Mouse (Mus musculus) Patski (cell line): ENCODE results near the gene Foxred2. TPM values are rescaled to one million over a fixed set of nuclear protein-coding genes. Genes with fewer than 3 reads are reported as not detected.

ENCODE experiments used
- ATAC-seq: fragments of 100-300 bp; one replicate; pipeline ENCODE4 v1.8.0; 2021
- CTCF ChIA-PET: fragments of 350-600 bp; sonication (Branson Sonifier 250); formaldehyde crosslinking; loops from one replicate; lab custom pipeline; 2022; ENCODE audit warnings: inconsistent platforms; lab: Charles Lee
- POLR2A ChIA-PET: fragments of 350-600 bp; sonication (Branson Sonifier 250); formaldehyde crosslinking; loops from one replicate; lab custom pipeline; 2022; ENCODE audit warnings: antibody characterized with exemption, inconsistent platforms; lab: Charles Lee
- DNase-seq: peaks from one replicate; pipeline ENCODE4 v3.0.0-alpha.2; 2011; ENCODE audit warnings: low read depth, low spot score
- H3K27me3 ChIP-seq: fragments of 371-371 bp; one replicate; pipeline ENCODE4 v1.5.1; 2021
- CTCF ChIP-seq: fragments of 100-300 bp; IDR thresholded peaks from one replicate; pipeline ENCODE4 v1.5.1; 2021
- in situ Hi-C: fragments of 300-500 bp; cut with MboI; formaldehyde crosslinking; loops from 3 replicates; pipeline ENCODE4 v1.11.1; 2018; ENCODE audit warnings: low pct_unique_long_range_greater_than_20kb, mixed read lengths
- polyA plus RNA-seq: library from polyadenylated mRNA; unstranded; gene quantifications from one replicate; pipeline ENCODE4 v1.2.3, GENCODE M21; 2021

Foxred2 gene
- polyA plus RNA-seq, 1 experiment from 2014 or later, result 16.1 TPM

DNA sequence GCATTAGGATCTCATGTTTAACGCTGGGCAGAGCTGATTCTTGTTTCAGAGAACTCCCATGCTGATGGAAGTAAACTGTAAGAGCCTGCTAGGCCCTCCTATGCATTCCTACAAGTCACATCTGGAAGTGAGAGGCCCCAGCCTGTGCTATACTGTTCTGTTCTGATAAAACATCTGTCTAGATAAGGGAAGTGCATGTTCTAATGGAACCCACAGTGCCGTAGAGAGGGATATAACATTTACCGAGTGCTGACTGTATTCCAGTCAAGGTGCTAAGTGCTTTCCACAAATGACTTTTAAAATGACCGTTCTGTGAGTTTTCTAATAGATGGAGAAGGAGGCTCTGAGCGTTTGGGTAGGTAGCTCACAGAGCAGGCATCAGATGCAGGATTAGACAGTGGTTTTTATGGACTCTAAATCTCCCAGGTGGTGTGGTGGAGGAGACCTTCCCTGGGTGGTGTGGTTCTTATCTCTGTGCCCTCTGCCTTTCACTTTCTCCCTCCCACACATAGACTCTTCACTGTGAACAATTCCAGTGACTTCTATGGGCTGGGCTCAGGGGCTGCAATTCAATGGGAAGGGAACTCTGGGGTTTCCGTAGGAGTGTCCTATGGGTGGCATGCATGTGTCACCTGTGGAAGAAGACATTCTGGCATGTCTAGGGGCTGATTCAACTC lies 17.8 kb upstream of the Foxred2 start:
- ATAC-seq (no peak), DNase-seq (no peak)
- TF ChIP-seq CTCF, result no peak
- ChIA-PET POLR2A (no interaction called here), CTCF (no interaction called here)
- H3K27me3 ChIP-seq, result peaks cover 14% of the 10 kb centered on the region
- in situ Hi-C loops, result no loop called here

DNA sequence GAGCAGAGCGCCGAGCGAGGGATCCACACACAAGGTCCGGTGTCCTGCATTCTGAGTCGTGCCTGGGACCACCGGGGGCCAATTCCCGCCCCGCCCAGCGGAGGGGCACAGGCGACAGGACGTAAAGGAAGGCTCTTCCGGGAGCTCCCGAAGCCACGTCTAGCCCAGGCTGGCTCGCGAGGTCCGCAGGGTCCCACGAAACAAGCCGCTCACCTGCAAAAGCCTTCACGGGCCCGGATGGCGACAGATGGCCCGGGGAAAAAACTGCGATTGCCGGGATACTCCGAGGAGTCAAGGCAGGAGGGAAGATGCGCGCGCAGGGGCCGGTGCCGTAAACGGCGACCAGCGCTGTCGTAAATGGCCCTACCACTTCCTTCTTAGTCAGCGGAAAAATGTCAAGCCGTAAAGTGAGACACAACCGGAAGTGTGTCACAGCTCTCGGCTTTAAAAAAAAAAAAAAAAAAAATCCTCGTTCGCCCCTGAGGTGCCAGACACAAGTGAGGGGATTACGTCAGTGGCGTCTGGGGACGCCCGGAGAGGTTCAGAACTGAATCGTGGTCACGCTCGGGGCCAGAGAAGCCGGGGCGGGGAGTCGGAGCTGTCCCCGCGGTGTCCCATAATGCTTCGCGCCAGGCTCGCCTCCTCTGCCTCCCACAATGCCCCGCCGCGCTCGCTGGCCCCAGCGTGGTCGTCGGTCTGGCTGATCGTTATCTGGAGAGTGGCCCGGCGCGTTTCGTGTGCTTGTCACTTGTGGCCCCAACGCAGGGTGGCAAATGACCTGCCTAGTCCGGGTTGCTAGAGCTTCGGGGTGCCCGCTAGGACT lies 14.2 kb upstream of the Foxred2 start, which contains the start of gene Eif3d:
Eif3d (minus strand) TSS at position 344 of the 823 bp plus-strand sequence.
- ChIA-PET CTCF (interaction anchor here (1.2 to 2.1 kb wide), 6 partner anchors 12 to 37 kb away, joined by 3 to 10 read pairs (median 3); partner anchors contain the start of gene Foxred2), POLR2A (interaction anchor here (0.7 to 4.4 kb wide), 9 partner anchors 10 to 177 kb away, joined by 3 to 24 read pairs (median 4); partner anchors contain the start of gene Foxred2)
- H3K27me3 ChIP-seq, result peaks cover 8% of the 10 kb centered on the region
- ATAC-seq (peak; percentile 48), DNase-seq (peak; percentile 82)
- TF ChIP-seq CTCF, result no peak
- in situ Hi-C loops, result no loop called here

DNA sequence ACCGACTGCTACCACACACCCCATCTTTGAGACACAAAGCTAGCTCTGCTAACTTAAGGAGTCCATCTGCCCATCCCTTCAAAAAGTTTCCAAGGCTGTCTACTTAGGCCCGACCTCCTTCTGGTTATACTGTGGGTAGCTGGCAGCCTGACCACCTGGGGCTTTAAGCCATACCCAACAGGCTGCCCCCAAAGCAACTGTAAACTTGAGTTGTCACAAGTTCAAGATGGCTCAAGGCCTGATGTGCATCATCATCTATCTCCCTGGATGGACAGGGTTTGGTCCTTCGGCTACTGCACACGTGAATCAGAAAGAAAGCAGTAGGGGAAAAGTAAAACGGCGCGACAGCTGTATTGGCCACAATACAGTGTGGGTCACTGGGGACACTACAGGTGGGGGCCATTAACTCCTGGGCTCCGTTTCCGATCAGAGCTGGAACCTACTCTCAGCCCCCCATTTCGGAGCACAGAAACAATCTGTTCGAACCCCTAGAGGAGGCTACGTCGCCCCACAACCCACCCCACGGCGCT lies 13.5 kb upstream of the Foxred2 start:
- no peak for DNase-seq
- ChIA-PET CTCF (interaction anchor here (1.2 to 1.4 kb wide), 6 partner anchors 13 to 36 kb away, joined by 3 to 7 read pairs (median 3); partner anchors contain the start of gene Foxred2), POLR2A (interaction anchor here (0.7 to 4.4 kb wide), 8 partner anchors 9 to 177 kb away, joined by 3 to 24 read pairs (median 4); partner anchors contain the start of gene Foxred2)
- in situ Hi-C loops, result no loop called here
- no peak for ATAC-seq
- peaks cover 7% of the 10 kb centered on the region for H3K27me3 ChIP-seq
- TF ChIP-seq CTCF, result no peak

DNA sequence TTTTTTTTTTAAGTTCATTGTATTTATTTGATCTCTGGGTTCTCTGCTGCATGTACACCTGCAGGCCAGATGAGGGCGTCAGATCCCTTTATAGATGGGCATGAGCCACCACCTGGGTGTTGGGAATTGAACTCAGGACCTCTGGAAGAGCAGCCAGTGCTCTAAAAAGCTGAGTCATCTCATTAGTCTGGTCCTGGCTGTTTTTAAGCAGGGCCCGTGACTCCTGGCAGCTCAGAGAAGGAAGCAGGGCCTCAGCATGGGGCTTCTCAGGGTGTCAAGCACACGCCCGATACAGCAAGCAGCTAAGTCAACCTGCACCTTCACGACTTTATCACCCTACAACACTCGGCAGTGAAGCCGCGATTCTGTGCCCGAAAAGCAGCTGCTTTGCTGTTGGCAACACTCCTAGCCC lies 8.6 kb upstream of the Foxred2 start:
- in situ Hi-C loops, result no loop called here
- ChIA-PET POLR2A (interaction anchor here (0.8 kb wide), 1 partner anchor 805 kb away, joined by 3 read pairs; no protein-coding TSS in a partner anchor), CTCF (interaction anchor here (2.2 kb wide), 1 partner anchor 31 kb away, joined by 8 read pairs; no protein-coding TSS in a partner anchor)
- ATAC-seq (no peak), DNase-seq (no peak)
- no peaks in the 10 kb centered on the region for H3K27me3 ChIP-seq
- TF ChIP-seq CTCF, result no peak

DNA sequence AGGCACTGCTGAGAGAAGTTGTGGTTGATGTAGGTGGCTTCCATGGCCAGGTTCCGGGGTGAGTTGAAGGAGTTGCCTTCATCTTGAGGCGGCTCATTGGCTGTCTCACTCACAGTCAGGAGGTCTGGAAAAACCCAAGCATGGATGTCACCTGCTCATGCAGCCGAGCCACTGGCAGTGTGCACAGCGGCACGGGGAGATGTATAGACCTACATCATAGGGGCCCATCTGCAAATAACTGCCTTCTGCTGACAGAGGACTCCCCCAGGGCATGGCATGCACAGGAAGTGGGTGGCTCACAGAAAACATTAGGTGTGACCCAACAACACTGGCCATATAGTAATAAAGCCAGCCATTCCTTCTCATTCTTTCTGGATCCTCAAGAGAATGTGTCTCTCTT lies 5.9 kb upstream of the Foxred2 start:
- in situ Hi-C loops, result no loop called here
- TF ChIP-seq CTCF, result no peak

DNA sequence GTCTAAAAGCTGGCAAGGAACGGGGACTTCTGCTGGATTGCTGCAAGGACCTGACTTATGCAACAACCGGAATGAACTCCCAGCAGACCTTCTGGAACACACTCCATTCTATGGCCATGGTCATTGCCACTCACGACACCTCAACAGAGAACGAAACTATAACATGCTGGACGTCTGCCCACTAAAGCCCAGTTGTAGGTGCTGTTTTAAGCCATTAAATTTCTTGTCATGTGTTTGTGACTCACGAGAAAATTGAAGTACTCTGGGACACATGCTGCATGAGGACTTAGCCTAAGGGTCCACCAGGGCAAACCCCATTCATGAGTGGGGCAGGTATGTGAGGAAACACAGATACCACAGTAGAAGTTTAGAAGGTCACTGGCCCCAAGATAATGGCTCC lies 4.2 kb upstream of the Foxred2 start:
- in situ Hi-C loops, result no loop called here
- ChIA-PET POLR2A (interaction anchor here (0.8 to 1.3 kb wide), 2 partner anchors 9 to 800 kb away, joined by 3 to 6 read pairs; no protein-coding TSS in a partner anchor), CTCF (no interaction called here)
- no peaks in the 10 kb centered on the region for H3K27me3 ChIP-seq
- no peak for TF ChIP-seq CTCF
- DNase-seq (no peak), ATAC-seq (no peak)

More for the DNA sequence above, 5.9 kb upstream of the Foxred2 start:
- ChIA-PET POLR2A (no interaction called here), CTCF (interaction anchor here (0.8 kb wide), 1 partner anchor 19 kb away, joined by 4 read pairs; no protein-coding TSS in a partner anchor)
- ATAC-seq, result no peak
- H3K27me3 ChIP-seq, result no peaks in the 10 kb centered on the region
- no peak for DNase-seq

DNA sequence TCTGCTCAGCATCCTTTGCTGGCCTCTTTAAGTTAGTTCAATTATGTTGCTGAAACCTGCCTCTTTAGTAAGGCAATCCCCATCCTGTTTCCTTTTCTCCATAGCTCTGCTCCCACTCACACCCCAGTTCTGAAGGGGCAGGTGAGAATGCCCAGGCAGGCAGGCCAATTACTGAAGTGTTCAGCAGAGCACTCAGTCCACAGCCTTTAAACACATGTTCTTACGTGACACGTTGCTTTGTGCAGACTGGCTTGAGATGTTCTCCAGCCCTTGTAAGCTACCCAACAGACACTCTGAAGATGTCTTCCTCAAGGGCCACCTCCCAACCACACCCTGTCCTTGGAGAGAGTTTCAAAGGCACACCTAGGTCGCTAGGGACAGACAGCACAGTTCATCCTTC lies 1.5 kb upstream of the Foxred2 start:
- ChIA-PET CTCF (no interaction called here), POLR2A (interaction anchor here (2.1 to 3.6 kb wide), 2 partner anchors 12 to 24 kb away, joined by 7 to 24 read pairs; partner anchors contain the start of gene Eif3d)
- TF ChIP-seq CTCF, result no peak
- no peak for DNase-seq
- ATAC-seq, result no peak
- H3K27me3 ChIP-seq, result no peaks in the 10 kb centered on the region
- in situ Hi-C loops, result no loop called here

DNA sequence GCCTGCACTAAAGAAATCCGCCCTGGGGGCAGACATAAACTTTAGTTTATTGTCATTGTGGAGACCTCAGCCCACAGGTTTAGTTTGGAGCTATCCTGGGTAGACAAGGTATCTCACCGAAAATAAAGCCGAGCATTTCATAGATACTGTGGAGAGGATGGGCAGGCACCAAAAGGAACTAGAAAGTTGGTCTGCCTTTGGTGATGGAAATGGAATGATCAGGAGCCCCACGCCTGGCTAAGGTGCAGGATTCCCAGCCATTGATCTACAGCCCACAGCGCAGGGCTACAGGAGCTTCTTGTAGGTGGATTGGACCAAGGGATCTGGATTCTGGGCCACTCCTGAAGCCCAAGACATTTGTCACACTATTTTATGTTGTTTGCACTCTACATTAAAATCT lies 1.1 kb upstream of the Foxred2 start:
- in situ Hi-C loops, result no loop called here
- ATAC-seq (no peak), DNase-seq (no peak)
- CTCF ChIA-PET, result interaction anchor here (0.8 to 2.8 kb wide), 2 partner anchors 12 to 23 kb away, joined by 3 to 11 read pairs; no protein-coding TSS in a partner anchor
- no peak for TF ChIP-seq CTCF
- POLR2A ChIA-PET, result interaction anchor here (2.1 to 3.6 kb wide), 2 partner anchors 12 to 23 kb away, joined by 7 to 24 read pairs; partner anchors contain the start of gene Eif3d
- H3K27me3 ChIP-seq, result no peaks in the 10 kb centered on the region

DNA sequence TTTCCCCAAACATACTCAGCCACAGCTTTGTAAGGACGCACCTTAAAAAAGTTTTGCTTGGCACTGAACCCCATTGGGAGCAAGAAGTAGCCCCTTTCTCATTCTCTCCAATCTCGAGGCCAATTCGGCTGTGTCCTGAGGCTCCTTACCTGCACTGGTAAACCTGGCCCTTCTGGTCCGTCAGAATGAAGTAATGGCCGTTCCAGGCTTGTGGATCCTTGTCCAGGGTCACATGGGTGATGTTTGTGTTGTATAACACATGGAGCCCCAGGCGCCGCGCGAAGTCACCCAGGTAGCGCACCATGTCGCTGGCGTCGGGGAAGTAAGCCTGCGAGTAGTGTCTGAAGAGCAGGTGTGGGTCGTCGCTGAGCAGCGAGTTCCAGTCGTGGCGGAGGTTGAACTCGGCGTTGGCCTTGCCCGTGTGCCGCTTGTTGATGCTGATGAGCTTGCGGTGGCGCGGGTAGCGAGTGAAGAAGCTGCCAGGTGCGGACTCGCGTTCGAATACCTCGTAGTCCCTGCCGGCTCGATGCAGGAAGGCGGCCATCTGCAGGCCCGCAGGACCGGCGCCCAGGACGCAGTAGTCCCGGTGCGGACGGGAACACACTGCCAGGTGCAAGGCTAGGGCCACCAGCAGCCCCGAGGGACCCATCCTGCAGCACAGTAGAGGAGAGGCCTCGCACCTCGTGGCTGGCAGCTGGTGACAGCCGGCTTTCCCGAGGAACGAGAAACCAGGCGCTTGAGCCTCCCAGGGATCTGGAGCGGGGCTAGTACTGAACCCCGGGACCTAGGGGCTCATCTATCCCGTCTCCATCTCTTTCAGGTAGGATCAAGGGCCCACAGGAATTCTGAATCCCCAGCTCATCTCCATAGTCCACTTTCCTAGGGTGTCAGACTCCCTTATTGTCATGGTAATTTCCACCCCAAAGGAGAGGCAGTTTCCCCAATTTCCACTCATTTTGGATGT lies 800 bp downstream of the Foxred2 start:
- no peak for DNase-seq
- in situ Hi-C loops, result no loop called here
- ChIA-PET CTCF (interaction anchor here (0.6 to 2.8 kb wide), 3 partner anchors 11 to 21 kb away, joined by 3 to 11 read pairs (median 4); partner anchors contain the start of gene Eif3d), POLR2A (interaction anchor here (0.6 to 2.1 kb wide), 3 partner anchors 10 to 127 kb away, joined by 3 to 7 read pairs (median 5); no protein-coding TSS in a partner anchor)
- TF ChIP-seq CTCF, result no peak
- no peak for ATAC-seq
- H3K27me3 ChIP-seq, result no peaks in the 10 kb centered on the region
